Mouse (Mus musculus) cerebellum, adult 9-11 months (tissue): ENCODE measurements around the gene Dpt.

Source experiments
- DNase-seq: peaks from one replicate; pipeline ENCODE4 v3.0.0; 2022

Gene Dpt

GRCm38 (mm10) chr1:164821821-164822220 is 25.4 kb downstream of the Dpt start:
- no peak for DNase-seq

GRCm38 (mm10) chr1:164822268-164822667 is 25.8 kb downstream of the Dpt start:
- no peak for DNase-seq

GRCm38 (mm10) chr1:164824896-164825295 is 28.5 kb downstream of the Dpt start:
- no peak for DNase-seq

GRCm38 (mm10) chr1:164829881-164830280 is 33.4 kb downstream of the Dpt start:
- DNase-seq: no peak

GRCm38 (mm10) chr1:164832459-164832858 is 36.0 kb downstream of the Dpt start:
- no peak for DNase-seq

- DNase-seq: no peak
Measured at GRCm38 (mm10) chr1:164848616-164849265, 52.3 kb downstream of the Dpt start.

GRCm38 (mm10) chr1:164855700-164856099 is 59.3 kb downstream of the Dpt start:
- peak; percentile 59 for DNase-seq

- no peak for DNase-seq
Measured at GRCm38 (mm10) chr1:164859952-164860351, 63.5 kb downstream of the Dpt start.

GRCm38 (mm10) chr1:164860782-164861181 is 64.3 kb downstream of the Dpt start:
- DNase-seq: peak; percentile 20

GRCm38 (mm10) chr1:164861501-164861900 is 65.1 kb downstream of the Dpt start:
- DNase-seq: peak; percentile 74

GRCm38 (mm10) chr1:164862946-164863883 is 66.8 kb downstream of the Dpt start:
- DNase-seq: peak; percentile 62

GRCm38 (mm10) chr1:164864666-164865065 is 68.2 kb downstream of the Dpt start:
- no peak for DNase-seq

GRCm38 (mm10) chr1:164870694-164871093 is 74.2 kb downstream of the Dpt start:
- no peak for DNase-seq
